Mouse (Mus musculus): ENCODE measurements at regions not wholly inside any gene's neighbourhood (a gene's known extent, or its start where the extent isn't known, plus 50 kb on each side); places are given as distances from the start of the nearest gene placed in this dataset.

DNA sequence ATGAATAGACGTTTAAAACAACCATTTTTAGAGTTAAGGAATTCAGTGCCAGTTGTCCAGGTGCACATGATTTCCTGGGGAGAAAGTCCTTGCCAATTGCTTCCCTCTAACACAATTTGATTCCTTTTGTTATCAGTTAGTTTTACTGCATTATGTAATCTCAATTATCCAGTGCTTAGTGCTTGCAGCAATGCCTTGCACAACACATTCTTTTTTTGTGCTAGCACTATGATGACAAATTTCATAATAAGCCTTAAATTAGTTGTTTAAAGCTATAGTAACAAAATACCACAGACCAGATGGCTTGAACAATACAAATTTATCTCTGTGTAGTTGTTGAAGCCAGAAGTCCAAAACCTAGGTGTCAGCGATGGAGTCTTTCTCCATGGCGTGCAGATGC lies 130.7 kb upstream of the Fut8 start:
- H3K4me1 ChIP-seq (ENCODE audit: insufficient read depth, low read depth, low read length): no peaks in the 10 kb centered on the region
- peak; percentile 81 for DNase-seq (ENCODE audit: low spot score)

DNA sequence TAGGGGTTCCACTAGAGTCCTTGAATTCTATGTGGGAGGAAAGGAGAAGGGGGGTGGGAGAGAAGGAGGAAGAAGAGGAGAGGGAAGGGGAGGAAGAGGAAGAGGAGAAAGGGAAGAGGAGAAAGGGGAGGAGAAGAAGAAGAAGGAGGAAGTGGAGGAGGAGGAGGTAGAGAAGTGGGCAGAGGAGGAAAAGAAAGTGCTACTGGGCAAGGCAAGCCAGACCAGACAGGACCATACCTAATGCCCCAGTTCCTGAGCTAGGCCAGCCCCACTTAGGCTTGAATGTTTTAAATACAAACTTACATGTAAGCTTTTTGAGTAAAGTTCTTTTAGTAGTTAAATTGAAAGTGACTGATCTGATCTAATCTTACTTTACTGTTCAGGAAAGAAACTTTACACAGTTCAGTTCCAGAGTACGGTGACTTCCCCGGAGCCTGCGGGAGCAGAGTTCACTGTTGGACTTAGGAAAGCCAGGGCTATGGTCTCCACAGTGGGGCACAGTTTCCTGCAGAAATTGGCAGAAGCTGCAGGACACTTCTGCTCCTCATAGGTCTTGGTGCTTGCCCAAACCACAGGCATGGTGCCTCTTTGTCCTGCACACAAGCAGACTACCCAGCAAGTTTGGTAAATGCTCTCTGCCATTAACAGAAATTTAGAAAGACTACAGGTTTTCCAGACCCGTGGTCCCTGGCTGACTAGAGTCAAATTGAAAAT lies 131.9 kb upstream of the Fut8 start:
- no peak for DNase-seq (ENCODE audit: low spot score)
- WGBS: 73% methylated on average over 4 of the region's 4 CpGs
- no peak for TF ChIP-seq CTCF (IDR thresholded peaks at IDR 0.05)
- no peak for TF ChIP-seq EP300 (IDR thresholded peaks at IDR 0.05)
- no peaks in the 10 kb centered on the region for H3K9me3 ChIP-seq (ENCODE audit: low read length)
- H3K4me2 ChIP-seq (replicated peaks; ENCODE audit: low read depth, low read length): no peak overlapping the region
- no peaks in the 10 kb centered on the region for H3K4me1 ChIP-seq (ENCODE audit: insufficient read depth, low read depth, low read length)
- no peak overlapping the region for H3K4me3 ChIP-seq (ENCODE audit: low read depth, low read length)
- no peaks in the 10 kb centered on the region for H3K36me3 ChIP-seq (ENCODE audit: insufficient read depth, low read length)
- no peak for ATAC-seq
- H3K9ac ChIP-seq (replicated peaks; ENCODE audit: low read depth): no peak overlapping the region
- no peak overlapping the region for H3K27ac ChIP-seq (ENCODE audit: low read length)
- H3K27me3 ChIP-seq (replicated peaks; ENCODE audit: insufficient read depth, low read length): no peaks in the 10 kb centered on the region

More for the DNA sequence above, 130.7 kb upstream of the Fut8 start:
- Histone ChIP-seq H3K27me3 (replicated peaks; ENCODE audit: insufficient read depth, low read length) (no peaks in the 10 kb centered on the region), H3K27ac (ENCODE audit: low read length) (no peak overlapping the region), H3K9me3 (ENCODE audit: low read length) (no peaks in the 10 kb centered on the region), H3K36me3 (ENCODE audit: insufficient read depth, low read length) (no peaks in the 10 kb centered on the region), H3K9ac (replicated peaks; ENCODE audit: low read depth) (no peak overlapping the region), H3K4me3 (ENCODE audit: low read depth, low read length) (no peak overlapping the region), H3K4me2 (replicated peaks; ENCODE audit: low read depth, low read length) (no peak overlapping the region)
- TF ChIP-seq CTCF (IDR thresholded peaks at IDR 0.05) (no peak), EP300 (IDR thresholded peaks at IDR 0.05) (peak; percentile 78)
- ATAC-seq: peak; percentile 70
- 52% methylated on average over 3 of the region's 3 CpGs for WGBS

DNA sequence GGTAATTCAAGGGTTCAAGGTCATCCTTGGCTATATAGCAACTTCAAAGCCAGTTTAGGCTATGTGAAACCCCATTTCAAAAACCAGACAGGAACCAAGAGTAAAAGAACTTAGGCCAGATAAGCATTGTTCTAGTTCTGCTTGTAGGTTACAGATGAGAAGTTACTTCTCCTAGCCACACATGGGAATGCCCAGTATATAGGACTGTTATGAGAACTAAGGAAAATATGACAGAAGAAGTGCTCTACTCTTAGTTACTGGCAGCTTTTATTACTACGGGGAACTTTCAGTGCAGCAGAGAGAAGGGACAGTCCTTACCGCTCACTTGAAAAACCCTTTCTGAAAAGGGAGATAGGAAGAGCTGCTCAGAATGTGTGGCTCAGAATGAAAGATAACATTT lies 137.4 kb upstream of the Fut8 start:
- Histone ChIP-seq H3K9me3 (ENCODE audit: low read length) (no peaks in the 10 kb centered on the region), H3K36me3 (ENCODE audit: insufficient read depth, low read length) (no peaks in the 10 kb centered on the region), H3K4me2 (replicated peaks; ENCODE audit: low read depth, low read length) (no peak overlapping the region), H3K4me3 (ENCODE audit: low read depth, low read length) (no peak overlapping the region), H3K27me3 (replicated peaks; ENCODE audit: insufficient read depth, low read length) (no peaks in the 10 kb centered on the region), H3K27ac (ENCODE audit: low read length) (no peak overlapping the region), H3K9ac (replicated peaks; ENCODE audit: low read depth) (no peak overlapping the region), H3K4me1 (ENCODE audit: insufficient read depth, low read depth, low read length) (no peaks in the 10 kb centered on the region)
- no peak for ATAC-seq
- TF ChIP-seq CTCF (IDR thresholded peaks at IDR 0.05) (no peak), EP300 (IDR thresholded peaks at IDR 0.05) (no peak)
- WGBS: 90% methylated on average over 2 of the region's 2 CpGs
- no peak for DNase-seq (ENCODE audit: low spot score)

DNA sequence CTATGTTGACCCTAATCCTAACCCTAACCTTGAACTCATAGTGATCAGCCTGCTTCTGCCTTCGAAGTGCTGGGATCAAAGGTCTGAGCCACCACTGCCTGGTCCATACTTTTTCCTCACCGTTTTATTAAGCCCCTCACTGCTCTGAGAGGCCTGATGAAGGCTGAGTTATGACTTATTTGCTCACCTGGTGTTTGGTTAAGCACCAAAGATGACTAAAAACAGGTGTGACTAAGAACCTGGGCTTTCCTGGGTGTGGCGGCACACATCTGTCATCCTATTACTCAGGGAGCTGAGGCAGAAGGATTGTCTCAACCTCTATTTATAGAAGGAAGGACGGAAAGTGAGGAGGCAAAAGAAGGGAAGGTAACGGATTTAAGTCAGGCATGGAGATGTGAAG lies 137.5 kb upstream of the Max start:
- no peak for TF ChIP-seq CTCF (IDR thresholded peaks at IDR 0.05)
- no peak for TF ChIP-seq EP300 (IDR thresholded peaks at IDR 0.05)
- Histone ChIP-seq H3K36me3 (ENCODE audit: insufficient read depth, low read length) (no peaks in the 10 kb centered on the region), H3K4me1 (ENCODE audit: insufficient read depth, low read depth, low read length) (no peaks in the 10 kb centered on the region), H3K9me3 (ENCODE audit: low read length) (no peaks in the 10 kb centered on the region), H3K4me3 (ENCODE audit: low read depth, low read length) (no peak overlapping the region), H3K27me3 (replicated peaks; ENCODE audit: insufficient read depth, low read length) (no peaks in the 10 kb centered on the region), H3K27ac (ENCODE audit: low read length) (no peak overlapping the region), H3K4me2 (replicated peaks; ENCODE audit: low read depth, low read length) (no peak overlapping the region), H3K9ac (replicated peaks; ENCODE audit: low read depth) (no peak overlapping the region)
- ATAC-seq: no peak
- WGBS: 75% methylated on average over 5 of the region's 5 CpGs
- DNase-seq (ENCODE audit: low spot score): no peak

DNA sequence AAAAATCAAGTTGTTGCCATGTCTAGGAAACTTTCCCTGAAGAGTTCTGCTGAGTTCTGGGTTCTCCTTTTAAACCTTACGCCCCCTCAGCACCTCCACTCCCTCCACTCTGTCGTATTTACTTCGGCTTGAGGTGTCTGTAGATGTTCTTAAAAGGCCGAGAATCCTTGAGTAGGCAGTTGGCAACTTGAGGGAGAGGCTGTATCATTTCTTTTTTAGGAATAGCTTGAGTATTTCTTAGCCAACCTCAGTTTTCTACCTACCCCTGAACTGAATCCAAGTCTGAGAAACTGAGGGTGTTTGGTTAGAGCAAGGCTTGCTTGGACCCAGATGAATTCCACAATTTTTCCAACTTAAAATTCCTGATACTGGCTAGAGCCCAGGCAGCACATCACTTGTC lies 136.8 kb upstream of the Max start:
- no peaks in the 10 kb centered on the region for H3K4me1 ChIP-seq (ENCODE audit: insufficient read depth, low read depth, low read length)
- no peak overlapping the region for H3K27ac ChIP-seq (ENCODE audit: low read length)
- TF ChIP-seq EP300 (IDR thresholded peaks at IDR 0.05) (no peak), CTCF (IDR thresholded peaks at IDR 0.05) (no peak)
- no peaks in the 10 kb centered on the region for H3K36me3 ChIP-seq (ENCODE audit: insufficient read depth, low read length)
- ATAC-seq (no peak), DNase-seq (ENCODE audit: low spot score) (no peak)
- 82% methylated on average over 4 of the region's 4 CpGs for WGBS
- H3K9ac ChIP-seq (replicated peaks; ENCODE audit: low read depth): no peak overlapping the region
- no peak overlapping the region for H3K4me3 ChIP-seq (ENCODE audit: low read depth, low read length)
- no peaks in the 10 kb centered on the region for H3K9me3 ChIP-seq (ENCODE audit: low read length)
- no peaks in the 10 kb centered on the region for H3K27me3 ChIP-seq (replicated peaks; ENCODE audit: insufficient read depth, low read length)
- H3K4me2 ChIP-seq (replicated peaks; ENCODE audit: low read depth, low read length): no peak overlapping the region

DNA sequence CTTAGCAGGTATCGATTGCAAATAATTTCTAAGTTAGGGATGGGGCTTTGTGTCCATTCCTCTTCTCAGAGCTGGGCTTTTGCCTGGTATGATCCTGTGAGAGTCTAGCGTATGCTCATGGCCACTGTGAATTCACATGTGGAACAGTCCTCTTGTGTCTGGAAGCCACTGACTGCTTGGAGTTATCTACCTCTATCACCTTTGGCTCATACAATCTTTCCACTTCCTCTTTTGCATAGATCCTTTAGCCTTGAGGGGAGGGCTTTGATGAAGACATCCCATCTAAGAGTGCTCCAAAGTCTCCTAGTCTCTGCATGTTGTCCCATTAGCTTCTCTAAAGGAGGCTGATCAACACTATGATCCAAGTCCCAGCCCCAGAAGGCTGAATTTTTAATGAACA lies 135.8 kb upstream of the Max start:
- H3K27ac ChIP-seq (ENCODE audit: low read length): no peak overlapping the region
- ATAC-seq (no peak), DNase-seq (ENCODE audit: low spot score) (no peak)
- H3K9ac ChIP-seq (replicated peaks; ENCODE audit: low read depth): no peak overlapping the region
- H3K4me3 ChIP-seq (ENCODE audit: low read depth, low read length): no peak overlapping the region
- H3K9me3 ChIP-seq (ENCODE audit: low read length): no peaks in the 10 kb centered on the region
- H3K4me1 ChIP-seq (ENCODE audit: insufficient read depth, low read depth, low read length): peaks cover 4% of the 10 kb centered on the region; the same call in 1 of the 2 replicates
- 98% methylated on average over 2 of the region's 2 CpGs for WGBS
- H3K36me3 ChIP-seq (ENCODE audit: insufficient read depth, low read length): no peaks in the 10 kb centered on the region
- TF ChIP-seq EP300 (IDR thresholded peaks at IDR 0.05): no peak
- no peak for TF ChIP-seq CTCF (IDR thresholded peaks at IDR 0.05)
- H3K27me3 ChIP-seq (replicated peaks; ENCODE audit: insufficient read depth, low read length): no peaks in the 10 kb centered on the region
- no peak overlapping the region for H3K4me2 ChIP-seq (replicated peaks; ENCODE audit: low read depth, low read length)

DNA sequence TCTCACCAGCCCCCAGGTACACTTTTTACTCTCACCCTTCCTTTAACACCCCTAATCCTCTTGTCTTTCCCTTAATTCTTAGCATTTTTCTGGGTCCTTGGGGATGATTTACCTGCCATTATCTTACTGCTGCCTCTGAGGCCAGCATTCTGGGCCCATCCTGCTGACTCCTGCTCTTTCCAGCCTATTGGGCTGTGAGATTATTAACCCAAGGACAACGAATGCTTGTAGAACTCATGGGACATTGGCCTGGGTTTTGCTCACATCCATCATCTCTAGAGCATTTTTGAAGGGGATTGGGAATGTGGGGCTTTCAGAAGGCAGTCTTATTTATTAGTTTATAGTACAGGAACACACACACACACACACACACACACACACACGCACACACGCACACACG lies 134.5 kb upstream of the Max start:
- Histone ChIP-seq H3K36me3 (ENCODE audit: insufficient read depth, low read length) (no peaks in the 10 kb centered on the region), H3K27ac (ENCODE audit: low read length) (no peak overlapping the region), H3K4me3 (ENCODE audit: low read depth, low read length) (no peak overlapping the region), H3K4me2 (replicated peaks; ENCODE audit: low read depth, low read length) (no peak overlapping the region), H3K9me3 (ENCODE audit: low read length) (no peaks in the 10 kb centered on the region), H3K4me1 (ENCODE audit: insufficient read depth, low read depth, low read length) (peaks cover 6% of the 10 kb centered on the region; the same call in 1 of the 2 replicates), H3K9ac (replicated peaks; ENCODE audit: low read depth) (no peak overlapping the region), H3K27me3 (replicated peaks; ENCODE audit: insufficient read depth, low read length) (no peaks in the 10 kb centered on the region)
- 85% methylated on average over 4 of the region's 4 CpGs for WGBS
- ATAC-seq (no peak), DNase-seq (ENCODE audit: low spot score) (no peak)
- TF ChIP-seq CTCF (IDR thresholded peaks at IDR 0.05) (no peak), EP300 (IDR thresholded peaks at IDR 0.05) (no peak)
